Mouse (Mus musculus): ENCODE measurements at regions not wholly inside any gene's neighbourhood (a gene's known extent, or its start where the extent isn't known, plus 50 kb on each side); places are given as distances from the start of the nearest gene placed in this dataset.
A peak's percentile ranks its signal among the peaks of the same experiment; 100 is the strongest.

DNA sequence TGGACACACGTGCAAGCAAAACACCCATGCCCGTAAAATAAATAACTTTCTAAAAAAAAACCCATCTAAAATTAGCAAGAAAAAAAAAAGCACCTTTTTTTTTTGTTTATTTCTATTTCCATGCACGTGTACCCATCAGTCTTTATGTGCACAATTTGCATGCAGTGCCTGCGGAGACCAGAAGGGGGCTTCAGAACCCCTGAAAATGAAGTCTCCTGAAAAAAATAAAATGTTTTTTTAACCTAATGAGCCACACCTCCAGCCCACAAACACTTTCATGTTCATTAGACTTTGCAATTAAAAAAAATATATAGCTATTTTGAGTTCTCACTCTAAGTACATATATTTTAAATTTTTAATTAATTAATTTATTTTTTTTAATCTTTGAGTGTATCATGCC is 134.9 kb upstream of the Thy1 start:
- no peak for DNase-seq (ENCODE audit: extremely low spot score, low spot score)
- Histone ChIP-seq H3K27me3 (ENCODE audit: poor library complexity, severe bottlenecking) (no peaks in the 10 kb centered on the region), H3K4me1 (peaks cover 16% of the 10 kb centered on the region), H3K4me3 (no peak overlapping the region), H3K27ac (no peak overlapping the region), H3K36me3 (replicated peaks) (no peaks in the 10 kb centered on the region), H3K9me3 (no peaks in the 10 kb centered on the region)
- 87% methylated on average over 4 of the region's 4 CpGs for WGBS

DNA sequence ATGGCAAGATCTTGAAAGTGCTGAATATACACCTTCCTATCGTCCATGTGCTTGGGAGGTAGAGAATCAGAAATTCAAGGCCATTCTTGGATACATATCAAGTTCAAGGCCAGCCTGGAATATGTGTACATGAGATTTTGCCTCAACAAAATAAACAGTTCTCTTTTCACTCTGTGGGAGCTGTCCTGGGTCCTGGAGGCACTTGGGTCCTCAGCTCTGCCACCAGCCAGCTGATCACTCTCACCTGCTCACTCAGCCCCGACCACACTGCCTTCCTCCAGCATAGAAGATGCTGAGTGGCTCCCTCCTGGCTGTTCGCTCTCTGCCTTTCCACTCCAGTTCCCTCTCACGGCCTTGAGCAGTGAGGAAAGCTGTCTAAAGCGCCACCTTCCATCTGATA is 128.2 kb upstream of the Thy1 start:
- no peaks in the 10 kb centered on the region for H3K36me3 ChIP-seq (replicated peaks)
- 62% methylated on average over 5 of the region's 5 CpGs for WGBS
- H3K4me1 ChIP-seq, result peaks cover 33% of the 10 kb centered on the region
- no peak overlapping the region for H3K27ac ChIP-seq
- no peaks in the 10 kb centered on the region for H3K9me3 ChIP-seq
- no peak overlapping the region for H3K4me3 ChIP-seq
- no peak for DNase-seq (ENCODE audit: extremely low spot score, low spot score)
- H3K27me3 ChIP-seq (ENCODE audit: poor library complexity, severe bottlenecking), result peaks cover 39% of the 10 kb centered on the region

DNA sequence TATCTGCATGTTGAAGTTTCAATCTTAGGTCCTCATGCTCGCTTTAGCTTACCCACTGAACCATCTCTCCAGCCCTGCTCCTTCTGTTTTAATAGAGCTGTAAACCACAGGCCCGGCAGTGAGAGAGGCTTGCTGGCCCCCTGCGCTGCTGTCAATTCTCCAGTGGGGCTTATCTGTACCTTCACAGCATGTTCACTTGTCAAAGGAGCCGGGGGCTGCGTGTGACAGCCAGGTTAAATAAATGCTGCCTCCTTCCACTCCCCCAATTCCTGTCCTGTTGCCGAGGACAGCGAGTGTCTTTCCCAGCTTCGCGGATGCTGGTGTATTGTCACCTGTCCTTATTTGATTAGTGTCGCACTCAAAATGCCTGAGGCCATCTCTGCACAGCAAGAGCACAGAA is 125.7 kb upstream of the Thy1 start:
- WGBS, result 42% methylated on average over 10 of the region's 10 CpGs
- Histone ChIP-seq H3K4me3 (no peak overlapping the region), H3K27me3 (ENCODE audit: poor library complexity, severe bottlenecking) (peaks cover 62% of the 10 kb centered on the region), H3K36me3 (replicated peaks) (no peaks in the 10 kb centered on the region), H3K4me1 (peaks cover 53% of the 10 kb centered on the region), H3K27ac (no peak overlapping the region), H3K9me3 (no peaks in the 10 kb centered on the region)
- DNase-seq (ENCODE audit: extremely low spot score, low spot score), result no peak

DNA sequence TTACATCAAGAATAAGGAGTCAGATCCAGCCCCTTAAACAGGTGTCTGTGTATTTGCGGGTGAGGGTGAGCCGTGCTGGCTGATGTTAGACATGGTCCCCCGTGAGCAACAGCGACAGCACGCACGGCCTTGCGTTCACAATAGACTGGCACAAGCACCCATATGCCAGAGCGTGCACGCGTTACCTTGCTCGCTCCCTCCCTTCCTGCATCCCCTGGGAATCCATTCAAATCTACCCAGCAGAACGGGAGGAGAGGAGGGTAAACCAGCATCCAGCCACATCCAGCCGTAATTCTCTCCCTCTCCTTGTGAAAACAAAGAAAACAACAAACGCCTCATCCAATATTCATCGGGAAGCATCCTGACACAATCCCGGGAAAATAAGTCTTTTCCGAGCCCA is 124.2 kb upstream of the Thy1 start:
- WGBS, result 81% methylated on average over 17 of the region's 17 CpGs
- Histone ChIP-seq H3K27me3 (ENCODE audit: poor library complexity, severe bottlenecking) (peaks cover 77% of the 10 kb centered on the region), H3K27ac (no peak overlapping the region), H3K4me1 (peaks cover 57% of the 10 kb centered on the region), H3K4me3 (no peak overlapping the region), H3K9me3 (no peaks in the 10 kb centered on the region), H3K36me3 (replicated peaks) (no peaks in the 10 kb centered on the region)
- DNase-seq (ENCODE audit: extremely low spot score, low spot score), result no peak

DNA sequence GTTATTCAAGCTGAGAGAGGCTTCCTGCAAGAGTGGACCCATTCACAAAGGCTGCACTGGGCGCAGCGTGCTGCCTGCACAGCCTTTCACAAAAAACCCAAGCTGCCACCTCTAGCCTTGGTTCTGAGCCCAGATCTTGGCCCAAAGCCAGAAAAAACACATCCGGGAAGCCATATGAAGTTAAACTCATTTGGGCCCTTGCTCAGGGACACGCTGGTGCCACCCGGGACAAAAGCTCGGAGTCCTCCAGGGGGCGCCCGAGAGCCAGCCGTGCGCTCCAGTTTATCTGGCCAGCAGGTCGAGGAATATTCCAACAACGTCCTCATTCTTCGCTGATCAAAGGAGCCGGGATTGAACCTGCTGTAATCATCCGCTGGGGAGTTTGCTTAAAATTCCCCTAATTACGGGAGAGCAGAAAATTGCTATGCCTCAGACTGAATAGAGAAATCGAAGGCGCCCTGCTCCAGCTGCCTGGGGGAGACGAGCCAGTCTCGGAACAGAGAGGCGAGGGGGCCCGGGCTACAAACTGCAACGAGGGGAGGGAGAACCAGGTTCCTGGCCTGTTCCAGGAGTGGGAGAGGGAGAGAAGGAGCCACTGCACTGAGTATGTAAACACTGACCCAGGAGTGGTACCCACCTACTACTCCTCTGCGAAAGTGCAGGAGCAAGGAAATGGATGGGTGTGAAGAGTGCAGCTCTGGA is 123.0 kb upstream of the Thy1 start:
- H3K4me3 ChIP-seq, result peak overlapping the region; percentile 36
- no peaks in the 10 kb centered on the region for H3K9me3 ChIP-seq
- H3K27me3 ChIP-seq (ENCODE audit: poor library complexity, severe bottlenecking), result peaks cover 79% of the 10 kb centered on the region
- peak overlapping the region; percentile 71; the same call in 1 of the 2 replicates for H3K27ac ChIP-seq
- peaks cover 57% of the 10 kb centered on the region for H3K4me1 ChIP-seq
- DNase-seq (ENCODE audit: extremely low spot score, low spot score), result peak; percentile 79
- H3K36me3 ChIP-seq (replicated peaks), result no peaks in the 10 kb centered on the region
- 11% methylated on average over 24 of the region's 24 CpGs for WGBS

DNA sequence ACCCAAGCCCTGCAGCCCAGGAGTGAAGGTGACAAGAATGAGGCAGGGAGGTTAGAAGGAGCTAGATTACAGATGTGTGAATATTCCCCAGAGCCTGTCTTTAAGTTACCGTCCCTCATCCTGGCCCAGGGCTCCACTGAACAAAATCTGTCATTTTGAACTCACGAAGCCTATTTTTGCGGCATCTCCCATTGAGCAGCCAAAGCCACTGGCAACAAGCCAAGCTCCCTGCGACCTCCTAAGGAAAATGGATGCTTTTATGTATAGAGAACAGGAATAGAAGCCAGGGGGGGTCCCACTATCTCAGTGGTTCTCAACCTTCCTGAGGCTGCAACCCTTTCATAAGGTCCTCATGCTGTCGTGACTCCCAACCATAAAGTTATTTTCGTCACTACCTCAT is 121.0 kb upstream of the Thy1 start:
- Histone ChIP-seq H3K27ac (no peak overlapping the region), H3K27me3 (ENCODE audit: poor library complexity, severe bottlenecking) (peaks cover 67% of the 10 kb centered on the region), H3K4me1 (peaks cover 51% of the 10 kb centered on the region), H3K4me3 (no peak overlapping the region), H3K36me3 (replicated peaks) (no peaks in the 10 kb centered on the region), H3K9me3 (peaks cover 11% of the 10 kb centered on the region; the same call in 1 of the 2 replicates)
- 89% methylated on average over 6 of the region's 6 CpGs for WGBS
- no peak for DNase-seq (ENCODE audit: extremely low spot score, low spot score)

DNA sequence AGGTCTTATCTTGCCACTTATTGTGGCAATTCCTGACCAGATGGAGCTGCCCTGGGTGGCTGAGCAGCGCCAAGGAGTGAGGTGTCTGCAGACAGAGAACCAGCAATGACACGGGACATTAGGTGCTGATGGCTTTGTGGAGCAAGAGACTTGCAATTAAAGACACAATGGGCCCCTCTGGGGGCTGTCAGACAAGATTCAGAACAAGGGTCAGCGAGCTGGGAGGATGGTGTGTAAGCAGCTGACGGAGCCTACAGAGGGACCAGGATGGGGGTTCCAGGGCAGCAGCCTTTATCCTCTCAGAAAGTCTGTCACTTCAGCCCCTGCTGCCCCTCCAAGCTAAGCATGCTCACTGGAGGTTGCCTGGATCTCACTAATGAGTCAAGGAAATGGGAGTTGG is 120.1 kb upstream of the Thy1 start:
- Histone ChIP-seq H3K27me3 (ENCODE audit: poor library complexity, severe bottlenecking) (peaks cover 59% of the 10 kb centered on the region), H3K36me3 (replicated peaks) (no peaks in the 10 kb centered on the region), H3K27ac (no peak overlapping the region), H3K9me3 (peaks cover 11% of the 10 kb centered on the region; the same call in 1 of the 2 replicates), H3K4me1 (peaks cover 45% of the 10 kb centered on the region), H3K4me3 (no peak overlapping the region)
- DNase-seq (ENCODE audit: extremely low spot score, low spot score), result no peak
- 42% methylated on average over 4 of the region's 4 CpGs for WGBS

DNA sequence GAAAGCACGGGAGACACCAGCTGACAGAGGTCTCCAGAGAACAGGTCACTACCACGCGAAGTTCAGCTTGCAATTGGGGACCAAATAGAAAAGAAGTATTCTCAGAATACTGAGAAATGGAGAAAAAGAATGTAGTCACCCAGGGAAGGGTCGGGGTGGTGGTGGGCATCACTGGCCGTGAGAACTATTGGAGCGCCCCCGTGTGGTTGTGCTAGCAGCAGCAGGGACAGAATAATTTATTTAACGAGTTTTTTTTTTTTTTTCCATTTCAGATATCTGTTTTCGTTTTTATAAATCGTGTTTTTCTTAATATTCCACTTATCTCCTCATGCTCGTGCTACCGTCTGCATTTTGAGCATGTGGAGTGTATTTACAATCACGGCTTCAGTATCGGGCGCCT is 118.4 kb upstream of the Thy1 start:
- H3K4me3 ChIP-seq, result no peak overlapping the region
- H3K27me3 ChIP-seq (ENCODE audit: poor library complexity, severe bottlenecking), result peaks cover 42% of the 10 kb centered on the region
- WGBS, result 41% methylated on average over 15 of the region's 15 CpGs
- H3K36me3 ChIP-seq (replicated peaks), result no peaks in the 10 kb centered on the region
- peaks cover 46% of the 10 kb centered on the region for H3K4me1 ChIP-seq
- H3K9me3 ChIP-seq, result peaks cover 11% of the 10 kb centered on the region; the same call in 1 of the 2 replicates
- no peak for DNase-seq (ENCODE audit: extremely low spot score, low spot score)
- no peak overlapping the region for H3K27ac ChIP-seq

DNA sequence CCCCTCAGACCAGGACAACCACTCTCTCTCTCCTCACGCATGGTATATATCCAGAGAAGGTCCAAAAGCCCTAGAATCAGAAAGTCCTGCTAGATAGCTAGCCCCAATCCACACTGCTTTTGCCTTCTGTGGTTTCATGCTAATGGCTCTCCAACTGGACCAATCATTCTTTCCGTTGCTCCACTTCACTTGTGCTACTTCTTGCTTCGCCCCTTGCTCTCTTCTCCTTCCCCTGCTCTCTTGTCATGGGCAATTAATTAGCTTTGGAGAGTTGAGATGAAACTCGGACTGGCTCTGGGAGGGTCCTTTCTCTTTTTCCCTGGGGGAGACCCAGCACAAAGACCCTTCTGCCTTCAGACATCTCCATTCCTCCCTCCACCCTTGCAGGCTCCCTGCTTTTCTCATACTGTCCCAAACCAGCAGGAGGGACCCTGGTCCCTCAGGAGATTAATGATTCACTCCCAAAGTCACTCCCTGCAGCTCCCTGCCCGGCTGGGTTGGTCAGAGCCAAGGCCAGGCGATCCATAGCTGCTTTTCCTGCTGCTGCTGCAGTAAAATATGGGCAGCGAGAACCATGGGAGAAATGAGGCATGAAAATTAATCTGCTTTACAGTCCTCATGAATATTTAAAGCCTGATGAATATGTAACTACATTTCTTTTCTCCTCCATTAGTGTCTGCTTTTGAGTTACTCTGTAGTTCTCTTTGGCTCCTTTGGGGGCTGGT is 113.7 kb upstream of the Thy1 start:
- Histone ChIP-seq H3K9me3 (peaks cover 11% of the 10 kb centered on the region; the same call in 1 of the 2 replicates), H3K36me3 (replicated peaks) (no peaks in the 10 kb centered on the region), H3K27me3 (ENCODE audit: poor library complexity, severe bottlenecking) (peaks cover 22% of the 10 kb centered on the region), H3K4me1 (peaks cover 48% of the 10 kb centered on the region), H3K4me3 (peak overlapping the region; percentile 12; the same call in 1 of the 2 replicates), H3K27ac (peak overlapping the region; percentile 77)
- WGBS, result 20% methylated on average over 7 of the region's 7 CpGs
- no peak for DNase-seq (ENCODE audit: extremely low spot score, low spot score)

DNA sequence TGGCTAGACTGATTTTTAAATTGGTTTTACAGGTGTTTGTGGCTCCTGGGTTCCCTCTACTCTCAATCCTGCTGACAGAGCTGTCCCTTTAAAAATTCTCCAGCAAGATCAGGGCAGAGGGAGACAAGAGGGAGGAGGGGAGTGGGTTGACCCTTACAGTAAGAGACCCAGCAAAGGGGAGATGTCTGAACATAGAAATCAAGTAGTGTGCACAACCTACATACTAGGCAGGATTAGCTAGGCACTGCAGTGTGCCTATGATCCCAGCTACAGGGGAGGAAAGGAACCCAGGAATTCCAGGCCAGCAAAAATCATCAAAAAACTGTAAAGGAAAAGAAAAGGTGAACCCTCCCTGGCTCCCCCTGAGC is 113.2 kb upstream of the Thy1 start:
- Histone ChIP-seq H3K27me3 (ENCODE audit: poor library complexity, severe bottlenecking) (peaks cover 27% of the 10 kb centered on the region), H3K27ac (peak overlapping the region; percentile 77; the same call in 1 of the 2 replicates), H3K9me3 (peaks cover 11% of the 10 kb centered on the region; the same call in 1 of the 2 replicates), H3K4me3 (no peak overlapping the region), H3K36me3 (replicated peaks) (no peaks in the 10 kb centered on the region), H3K4me1 (peaks cover 53% of the 10 kb centered on the region)
- no peak for DNase-seq (ENCODE audit: extremely low spot score, low spot score)

DNA sequence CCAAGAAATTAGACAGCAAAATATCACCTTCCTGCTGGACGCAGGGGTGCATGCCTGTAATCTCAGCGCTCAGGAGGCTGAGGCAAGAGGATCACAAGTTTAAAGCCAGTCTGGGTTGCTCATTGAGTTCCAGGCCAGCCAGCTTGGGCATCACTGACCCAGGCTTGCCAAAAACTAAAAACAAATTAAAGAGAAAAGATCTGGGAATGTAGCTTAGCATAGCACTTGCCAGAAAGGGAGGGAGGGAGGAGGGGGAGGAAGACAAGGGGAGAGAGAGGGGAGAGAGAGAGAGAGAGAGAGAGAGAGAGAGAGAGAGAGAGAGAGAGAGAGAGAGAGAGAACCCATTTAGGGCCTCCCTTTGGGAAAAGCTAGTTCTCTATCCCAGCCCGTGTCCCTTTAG is 112.7 kb upstream of the Thy1 start:
- Histone ChIP-seq H3K4me1 (peaks cover 53% of the 10 kb centered on the region), H3K27ac (peak overlapping the region; percentile 77; the same call in 1 of the 2 replicates), H3K27me3 (ENCODE audit: poor library complexity, severe bottlenecking) (peaks cover 32% of the 10 kb centered on the region), H3K9me3 (peaks cover 11% of the 10 kb centered on the region; the same call in 1 of the 2 replicates), H3K36me3 (replicated peaks) (no peaks in the 10 kb centered on the region), H3K4me3 (no peak overlapping the region)
- DNase-seq (ENCODE audit: extremely low spot score, low spot score), result no peak
- WGBS, result 74% methylated on average over 3 of the region's 3 CpGs

DNA sequence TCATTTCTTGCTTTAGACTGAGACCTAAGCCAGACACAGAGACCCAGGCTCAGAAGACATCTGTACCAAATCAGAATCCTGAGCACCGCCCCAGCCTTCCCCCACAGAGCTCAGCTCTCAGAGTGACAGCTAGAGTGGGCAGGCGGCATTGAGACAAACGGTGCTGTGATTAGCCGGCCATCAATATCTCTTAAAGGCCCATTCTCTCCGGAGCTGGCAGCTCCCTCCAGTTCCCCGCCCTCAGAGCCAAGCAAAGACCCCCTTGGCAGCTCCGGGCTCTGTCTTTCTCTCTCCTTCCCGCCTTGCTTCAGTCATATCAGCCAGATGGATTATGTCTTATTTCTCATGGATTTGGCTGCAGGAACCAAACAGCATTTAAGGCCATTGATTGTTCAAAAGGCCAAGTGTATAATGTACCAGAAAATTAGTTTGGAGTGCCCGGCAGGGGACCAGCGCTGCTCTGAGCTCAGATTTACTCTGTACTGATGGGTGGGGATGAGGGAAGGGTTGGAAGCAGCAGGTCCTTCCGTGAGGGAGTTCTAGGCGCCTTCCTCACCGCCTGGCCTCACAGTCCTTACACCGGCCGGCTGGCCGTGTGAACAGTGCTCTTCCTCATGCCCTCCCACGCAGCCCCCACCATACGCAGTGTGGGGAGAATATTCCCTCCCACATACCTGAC is 109.0 kb upstream of the Thy1 start:
- H3K4me1 ChIP-seq, result peaks cover 48% of the 10 kb centered on the region

DNA sequence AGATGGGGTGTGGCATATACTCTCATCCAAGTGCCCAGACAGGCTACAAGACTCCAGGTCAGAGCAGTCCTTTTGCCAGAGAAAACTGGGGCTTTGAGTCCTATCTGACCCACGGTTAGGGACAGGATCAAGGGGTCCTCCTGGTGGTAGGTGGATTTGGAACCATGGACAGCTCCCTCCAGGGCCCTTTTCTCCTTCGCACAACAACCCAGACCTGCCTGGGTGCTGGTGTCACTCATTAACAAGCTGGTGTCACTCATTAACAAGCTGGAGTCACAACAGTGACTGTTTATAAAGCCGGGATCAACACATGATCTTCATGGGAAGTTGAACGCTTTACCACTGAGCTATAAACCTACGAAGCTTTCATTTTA is 108.5 kb upstream of the Thy1 start:
- no peak for DNase-seq (ENCODE audit: extremely low spot score, low spot score)
- Histone ChIP-seq H3K36me3 (replicated peaks) (no peaks in the 10 kb centered on the region), H3K27me3 (ENCODE audit: poor library complexity, severe bottlenecking) (peaks cover 43% of the 10 kb centered on the region), H3K27ac (no peak overlapping the region), H3K4me1 (peaks cover 45% of the 10 kb centered on the region), H3K9me3 (no peaks in the 10 kb centered on the region), H3K4me3 (no peak overlapping the region)
- 25% methylated on average over 5 of the region's 5 CpGs for WGBS

More for the DNA sequence above, 109.0 kb upstream of the Thy1 start:
- no peak for DNase-seq (ENCODE audit: extremely low spot score, low spot score)
- no peak overlapping the region for H3K4me3 ChIP-seq
- WGBS, result 31% methylated on average over 18 of the region's 18 CpGs
- H3K27me3 ChIP-seq (ENCODE audit: poor library complexity, severe bottlenecking), result peaks cover 43% of the 10 kb centered on the region
- no peaks in the 10 kb centered on the region for H3K36me3 ChIP-seq (replicated peaks)
- 0 out of 2 replicates have a peak overlapping the region, but pooled peaks have one; percentile 13 for H3K27ac ChIP-seq
- H3K9me3 ChIP-seq, result no peaks in the 10 kb centered on the region
